Mouse (Mus musculus): ENCODE data around the gene Pdcd10.

DNA sequence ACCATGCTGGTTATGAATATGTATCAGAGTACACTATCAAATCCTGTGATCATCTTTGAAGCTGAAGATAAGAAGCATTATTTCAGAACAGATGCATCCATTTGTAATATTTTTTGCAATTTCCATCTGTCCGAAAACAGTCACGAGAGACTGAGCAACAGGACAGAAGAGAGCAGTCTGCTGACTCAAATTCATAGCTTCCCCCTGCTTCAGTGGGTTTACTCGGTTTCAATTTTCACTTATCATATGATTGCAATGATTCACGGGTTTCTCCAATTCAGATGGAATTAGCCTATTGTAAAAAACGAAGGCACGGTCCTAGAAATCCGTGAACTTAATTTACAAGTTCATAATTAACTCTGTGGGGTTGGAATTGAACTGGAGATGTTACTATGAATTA lies 88.5 kb downstream of the Pdcd10 start:
- TF ChIP-seq CTCF (IDR thresholded peaks at IDR 0.05; ENCODE audit: low read depth) (no peak), EP300 (IDR thresholded peaks at IDR 0.05; ENCODE audit: low read depth) (no peak)

Data from liver, postnatal 0 days (tissue).